Mouse (Mus musculus): ENCODE measurements around the gene Lrmp.

Lrmp gene

DNA sequence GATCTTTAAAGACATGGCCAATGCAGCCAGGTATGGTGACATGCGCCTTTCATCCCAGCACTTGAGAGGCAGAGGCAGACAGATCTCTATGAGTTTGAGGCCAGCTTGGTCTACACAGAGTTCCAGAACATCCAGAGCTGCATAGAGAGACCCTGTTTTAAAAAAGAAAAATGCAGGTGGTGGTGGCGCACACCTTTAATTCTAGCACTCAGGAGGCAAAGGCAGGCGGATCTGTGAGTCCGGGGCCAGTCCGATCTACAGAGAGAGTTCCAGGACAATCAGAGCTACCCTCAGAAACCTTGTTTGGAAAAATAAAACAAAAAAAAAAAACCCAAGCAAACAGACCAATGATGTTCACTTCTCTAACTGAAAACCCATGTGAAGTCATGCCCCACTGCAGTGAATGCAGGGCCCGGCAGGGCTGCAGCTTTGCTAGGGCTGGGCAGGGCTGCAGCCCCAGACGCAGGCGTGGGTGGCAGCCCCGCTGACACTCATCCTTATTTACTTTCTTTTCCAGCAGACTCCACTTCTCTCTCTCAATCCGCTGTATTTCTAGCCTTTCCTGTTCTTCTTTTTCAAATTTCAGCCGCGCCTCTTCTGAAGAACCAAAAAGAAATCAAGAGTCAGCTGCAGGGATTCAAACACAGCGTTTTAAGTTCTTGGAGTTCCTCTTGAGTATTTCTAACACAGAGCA, 87.1 kb downstream of the Lrmp start:
- no peak for DNase-seq (ENCODE audit: low spot score)

DNA sequence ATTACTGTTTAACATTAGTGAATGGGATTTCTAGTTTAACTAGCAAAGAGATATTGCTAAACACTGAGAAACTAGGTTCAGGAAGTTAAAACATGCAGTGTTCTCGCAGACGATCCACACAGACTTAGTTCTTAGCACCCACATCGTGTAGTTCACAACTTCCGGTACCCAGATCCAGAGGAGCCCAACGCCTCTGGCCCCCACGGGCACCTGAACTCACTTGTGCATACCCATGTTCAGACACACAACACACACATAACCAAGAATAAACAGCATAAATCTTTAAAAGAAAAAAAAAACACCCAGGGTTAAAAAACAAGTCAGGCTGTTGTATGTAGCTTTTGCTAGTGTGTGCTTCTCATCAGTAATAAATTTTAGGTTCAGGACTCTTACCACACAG, 89.0 kb downstream of the Lrmp start:
- DNase-seq (ENCODE audit: low spot score): no peak

- no peak for DNase-seq (ENCODE audit: low spot score)
Measured at GRCm38 (mm10) chr6:145205142-145205541, 89.7 kb downstream of the Lrmp start.

GRCm38 (mm10) chr6:145210056-145210680, 94.7 kb downstream of the Lrmp start:
- no peak for DNase-seq (ENCODE audit: low spot score)

DNA sequence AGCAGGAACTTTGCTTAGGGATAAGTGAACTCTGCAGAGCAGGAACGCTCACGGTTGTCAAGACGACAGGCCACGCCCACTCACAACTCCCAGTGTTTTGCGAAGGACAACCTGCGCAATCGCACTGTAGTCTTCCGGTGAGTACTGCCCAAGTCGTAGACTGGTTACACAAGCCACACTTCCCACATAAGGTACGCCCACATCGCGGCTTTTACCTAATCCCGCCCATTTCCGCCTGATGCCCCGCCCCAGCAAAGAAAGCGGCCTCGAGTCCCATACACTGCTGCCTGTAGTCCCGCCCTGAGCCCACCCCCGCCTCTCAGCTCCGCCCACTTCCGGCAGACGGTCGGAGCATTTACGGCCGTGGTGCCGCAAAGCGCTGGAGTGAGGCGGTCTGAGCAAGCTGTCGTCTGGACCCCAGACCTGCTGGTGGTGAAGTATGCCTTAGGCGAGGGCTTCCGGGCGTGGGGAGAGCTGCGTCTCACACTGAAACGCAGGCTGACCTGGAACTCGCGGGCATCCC, 95.4 kb downstream of the Lrmp start, which contains the start of the genes Casc1 and Etfrf1:
Casc1 (minus strand) TSS at position 190 of the 523 bp plus-strand sequence.
Etfrf1 (plus strand) TSS at position 319 of the 523 bp plus-strand sequence.
- DNase-seq (ENCODE audit: low spot score): peak; percentile 99

DNA sequence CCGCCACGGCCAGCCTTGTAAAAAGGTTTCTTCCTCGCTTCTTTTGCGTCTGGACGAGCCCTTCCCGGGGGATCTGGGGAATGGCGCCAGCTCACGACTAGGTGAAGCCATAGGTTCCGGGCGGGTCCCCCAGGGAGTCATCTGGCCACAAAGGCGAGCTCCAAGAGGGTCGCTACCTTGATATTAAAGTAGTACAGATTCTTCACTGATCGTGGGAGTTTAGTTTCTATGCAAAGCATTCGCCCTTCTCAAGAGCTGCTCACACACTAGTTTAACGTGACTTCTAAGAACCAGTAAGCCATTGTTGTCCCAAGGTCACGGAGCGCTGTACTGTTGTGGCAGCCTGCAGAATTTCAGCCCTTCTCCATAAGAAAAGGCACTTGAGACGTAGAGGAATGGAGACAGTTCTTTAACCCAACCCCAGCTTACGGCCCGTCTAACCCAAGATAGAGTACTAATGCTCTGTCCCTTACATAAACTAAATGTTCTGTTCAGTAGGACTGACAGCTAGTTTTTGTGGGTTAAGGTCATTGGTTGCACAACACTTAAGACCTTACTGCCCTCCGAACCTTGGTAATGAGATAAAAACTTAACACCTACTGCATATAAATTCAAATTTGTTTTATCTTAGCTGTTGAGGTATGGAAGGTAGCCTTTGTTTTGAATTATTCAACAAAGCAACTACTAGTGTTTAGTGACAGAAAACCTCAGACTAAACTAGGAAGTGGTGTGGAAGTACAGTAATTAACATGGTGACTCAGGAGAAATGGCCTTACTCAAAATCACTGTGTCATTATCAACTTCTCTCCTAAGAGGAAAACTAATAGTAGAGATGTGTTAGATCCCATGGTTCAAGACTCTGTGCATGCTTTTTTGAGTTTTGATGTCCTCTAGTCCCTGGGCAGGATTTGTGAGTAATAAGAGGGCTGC, 96.2 kb downstream of the Lrmp start:
- DNase-seq (ENCODE audit: low spot score): no peak

DNA sequence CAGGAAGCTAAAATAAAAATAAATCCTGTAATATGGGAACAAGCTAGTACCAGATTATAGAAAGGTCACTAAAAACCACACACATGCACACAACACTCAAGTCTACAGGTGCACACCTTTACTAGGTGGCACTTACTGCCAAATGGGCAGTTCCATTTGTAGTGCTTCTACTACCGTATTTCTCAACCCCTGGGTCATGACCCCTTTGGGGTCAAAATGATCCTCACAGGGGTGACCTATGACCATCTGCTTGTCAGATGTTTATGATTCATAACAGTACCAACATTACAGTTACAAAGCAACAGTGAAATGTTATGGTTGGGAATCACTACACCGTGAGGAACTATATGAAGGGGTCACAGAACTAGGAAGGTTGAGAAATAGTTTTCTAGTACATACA, 98.5 kb downstream of the Lrmp start:
- DNase-seq (ENCODE audit: low spot score): no peak

- DNase-seq (ENCODE audit: low spot score): no peak
Measured at GRCm38 (mm10) chr6:145215826-145216225, 100.4 kb downstream of the Lrmp start.

GRCm38 (mm10) chr6:145224246-145224645, 108.8 kb downstream of the Lrmp start:
- no peak for DNase-seq (ENCODE audit: low spot score)

Data from urinary bladder, postnatal 14 days (tissue).